Mouse (Mus musculus) ES-CJ7 (cell line): ENCODE data around the gene Cacna2d3.

ENCODE experiments used
- DNase-seq: peaks from one replicate; pipeline ENCODE4 v3.0.0; 2011; ENCODE audit warnings: low read depth, low spot score

Gene Cacna2d3

DNA sequence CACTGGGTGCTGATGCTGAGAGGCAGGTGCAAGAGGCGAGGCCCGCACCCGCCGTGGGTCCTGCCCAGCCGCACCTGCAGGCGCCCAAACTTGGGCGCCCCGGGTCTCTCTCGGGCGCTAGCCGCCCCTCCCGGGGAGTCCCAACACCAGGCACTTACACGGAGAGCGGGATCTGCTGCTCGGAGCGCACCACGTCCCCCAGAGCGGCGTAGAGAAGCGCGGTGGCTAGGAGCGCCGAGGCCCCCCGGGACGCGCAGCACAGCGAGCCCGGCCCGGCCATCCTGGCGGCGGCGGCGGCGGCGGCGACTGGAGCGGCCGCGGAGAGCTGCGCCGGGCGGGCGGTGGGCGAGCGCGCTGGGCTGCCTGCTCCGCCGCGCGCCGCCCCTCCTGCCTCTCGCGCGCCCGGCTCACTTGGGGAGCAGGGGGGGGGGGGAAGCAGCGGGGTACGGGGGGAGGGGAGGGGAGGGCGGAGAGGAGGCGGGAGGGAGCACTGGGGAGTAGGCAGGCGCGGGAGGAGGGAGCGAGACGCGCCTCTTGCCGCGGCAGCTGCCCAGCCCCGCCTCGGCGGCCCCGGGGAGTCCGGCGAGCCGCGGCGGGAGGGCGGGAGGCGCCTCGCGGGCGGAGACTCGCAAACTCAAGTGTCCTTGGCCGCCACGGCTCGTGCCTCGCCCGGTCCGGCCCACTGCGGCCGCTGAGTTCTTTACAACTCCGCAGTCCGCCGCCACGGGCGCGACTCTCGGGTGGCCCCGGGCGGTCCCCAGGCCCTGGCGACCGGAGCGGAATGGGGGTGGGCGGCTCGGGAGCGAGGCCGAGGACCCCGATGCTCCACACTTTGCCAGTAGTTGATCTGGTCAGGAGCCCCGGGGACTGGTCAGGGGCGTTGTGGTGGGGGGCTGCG lies at the start of gene Cacna2d3:
Gene Cacna2d3 (minus strand): TSS at position 377 of the 898 bp plus-strand sequence.
- peak; percentile 47 for DNase-seq

DNA sequence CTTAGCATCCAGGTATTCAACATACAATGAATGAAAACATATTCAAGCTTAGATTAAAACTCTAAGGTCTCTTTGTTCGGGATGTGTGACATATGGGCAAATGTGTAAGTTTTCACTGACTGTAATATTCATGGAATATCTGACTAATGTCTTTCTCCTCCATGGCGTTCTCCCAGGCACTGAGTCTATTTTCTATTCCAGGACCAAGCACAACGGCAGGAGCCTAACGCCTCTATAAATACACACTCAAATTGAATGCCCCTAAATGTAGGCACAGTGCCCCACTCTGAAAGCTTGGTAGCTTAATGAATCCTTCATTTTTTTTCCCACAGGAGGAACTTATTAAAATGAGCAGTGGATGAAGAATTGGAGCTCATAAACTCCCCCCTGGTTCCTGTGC lies 47.8 kb upstream of the Cacna2d3 start:
- DNase-seq, result no peak

GRCm38 (mm10) chr14:29752876-29753275 lies 31.2 kb upstream of the Cacna2d3 start:
- DNase-seq, result no peak

DNA sequence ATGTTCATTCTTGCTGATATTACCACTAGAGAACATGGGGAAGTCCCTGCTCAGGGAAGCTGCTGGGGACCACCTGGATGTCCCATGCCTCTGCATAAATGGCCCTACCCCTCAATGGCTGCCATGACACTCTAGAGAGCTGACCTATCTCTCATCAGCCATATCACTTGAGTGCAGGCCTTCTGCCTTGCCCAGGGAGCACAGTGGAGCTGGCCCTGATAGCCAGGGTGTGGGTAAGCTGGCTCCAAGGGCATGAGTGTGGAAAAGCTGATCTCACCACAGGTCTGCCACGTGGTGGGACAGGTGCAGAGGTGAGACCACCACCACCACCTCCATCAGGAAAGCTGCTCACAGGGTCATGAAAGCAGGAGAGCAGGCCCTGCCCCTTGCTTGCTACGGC lies 17.1 kb upstream of the Cacna2d3 start:
- no peak for DNase-seq

DNA sequence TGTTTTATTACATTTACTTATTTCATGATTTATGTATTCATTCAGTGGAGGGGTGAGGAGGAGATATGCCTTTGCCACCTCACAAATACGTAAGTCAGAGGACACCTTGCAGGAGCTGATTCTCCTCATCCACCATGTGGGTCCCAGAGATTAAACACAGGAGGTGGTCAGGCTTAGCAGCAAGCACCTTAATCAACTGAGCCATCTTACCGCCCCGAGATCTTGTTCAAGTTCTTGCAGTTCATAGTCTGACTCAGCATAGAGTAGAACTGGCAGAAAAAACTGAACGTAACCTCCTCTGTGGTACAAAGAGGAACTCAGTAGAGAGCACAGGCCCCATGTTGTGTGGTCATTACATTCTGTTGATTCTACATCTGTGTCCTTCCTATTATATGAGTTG lies 8.6 kb upstream of the Cacna2d3 start:
- DNase-seq, result no peak

DNA sequence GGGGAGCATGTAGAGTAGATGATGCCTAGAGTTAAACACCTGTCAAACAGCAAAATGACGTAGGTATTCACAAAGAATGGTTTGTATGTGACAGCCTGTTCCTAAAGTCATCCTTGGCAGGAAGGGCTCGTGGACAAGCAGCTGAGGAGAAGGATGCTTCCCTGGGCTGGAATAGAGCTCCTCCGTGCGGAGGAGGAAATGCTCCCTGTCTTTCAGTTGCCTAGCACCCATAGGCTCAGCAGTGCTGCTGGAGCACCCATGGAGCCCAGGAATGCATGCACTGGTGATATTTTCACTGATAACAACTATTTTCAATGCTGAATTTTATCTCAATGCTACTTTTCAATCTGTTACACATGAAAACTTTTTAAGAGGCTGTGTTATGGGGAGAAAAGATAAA lies 7.3 kb upstream of the Cacna2d3 start:
- no peak for DNase-seq

DNA sequence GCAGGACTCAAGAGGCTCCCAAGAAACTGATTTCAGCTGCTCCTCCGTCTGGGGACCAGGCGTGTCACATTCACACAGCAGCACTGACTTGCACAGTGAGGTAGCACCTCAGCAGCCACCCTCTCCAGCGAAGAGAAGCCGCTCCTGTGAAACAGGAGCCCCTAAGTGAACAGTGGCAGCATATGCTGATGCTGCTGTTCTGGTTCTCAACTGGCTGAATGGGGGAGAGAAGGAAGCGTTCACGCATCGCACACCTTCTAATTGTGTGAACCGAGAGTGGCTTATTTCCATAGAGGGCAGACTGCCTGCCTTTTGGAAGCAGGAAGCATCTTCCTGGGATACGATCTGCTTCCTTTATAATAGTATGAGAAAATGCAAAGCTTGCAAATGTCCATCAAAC lies 5.9 kb upstream of the Cacna2d3 start:
- DNase-seq, result no peak

DNA sequence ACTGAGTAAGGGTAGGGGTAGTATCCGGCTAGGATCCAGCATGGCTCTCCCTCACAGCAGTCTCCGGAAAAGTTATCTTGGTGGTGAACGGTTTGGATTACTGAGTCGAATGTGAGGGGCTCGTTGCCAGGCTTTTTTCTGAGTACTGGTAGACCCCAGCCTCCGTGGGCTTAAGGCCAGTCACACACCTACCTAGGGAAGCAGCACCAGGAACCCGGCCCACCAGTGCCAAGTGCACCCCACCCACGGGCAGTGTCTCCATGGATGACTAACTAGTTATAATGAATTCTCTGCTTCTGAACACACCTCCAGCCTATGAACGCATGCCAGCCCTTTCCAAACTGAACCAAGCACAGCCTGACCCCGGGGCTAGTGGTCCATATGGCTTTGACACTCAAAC lies 1.6 kb upstream of the Cacna2d3 start:
- DNase-seq, result no peak

DNA sequence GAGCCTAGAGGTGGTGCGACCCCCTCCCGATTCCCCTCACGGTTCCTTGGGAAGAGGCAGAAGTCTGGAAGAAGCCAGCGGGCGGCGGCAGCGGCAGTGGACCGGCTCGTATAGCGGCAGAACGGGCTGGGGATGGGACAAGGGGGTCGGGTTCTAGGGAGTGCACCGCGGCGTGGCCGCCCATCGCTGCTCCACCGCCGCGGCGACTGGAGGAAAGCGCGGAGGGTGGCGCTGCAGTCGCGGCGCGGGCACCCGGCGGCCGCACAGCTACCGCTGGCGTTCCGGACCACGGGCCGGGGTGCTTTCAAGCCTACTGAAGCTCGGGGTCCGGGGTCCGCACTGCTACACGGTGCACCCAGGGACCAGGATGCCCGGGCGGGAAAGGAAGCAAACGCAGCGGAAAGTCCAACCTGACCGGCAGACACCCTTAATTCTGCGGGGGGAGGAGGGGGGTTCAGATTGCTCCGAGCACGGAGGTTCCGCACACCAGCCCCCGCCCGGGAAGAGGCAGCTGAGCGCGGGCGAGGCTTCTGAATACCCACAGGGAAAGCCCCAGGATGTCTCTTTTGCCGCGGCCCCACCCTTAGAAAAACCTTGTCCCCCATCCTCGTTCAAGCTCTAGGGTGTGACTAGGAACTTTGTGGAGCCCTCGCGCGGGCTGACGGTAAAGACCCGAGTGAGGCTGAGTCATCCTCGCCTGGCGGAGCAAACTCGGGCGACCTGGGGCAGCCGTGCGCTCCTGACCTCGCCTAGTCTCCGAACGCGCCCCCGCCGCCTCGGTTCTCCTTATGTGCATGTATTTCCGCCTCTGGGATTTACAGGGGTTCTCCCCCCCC lies 940 bp upstream of the Cacna2d3 start:
- DNase-seq, result peak; percentile 56

DNA sequence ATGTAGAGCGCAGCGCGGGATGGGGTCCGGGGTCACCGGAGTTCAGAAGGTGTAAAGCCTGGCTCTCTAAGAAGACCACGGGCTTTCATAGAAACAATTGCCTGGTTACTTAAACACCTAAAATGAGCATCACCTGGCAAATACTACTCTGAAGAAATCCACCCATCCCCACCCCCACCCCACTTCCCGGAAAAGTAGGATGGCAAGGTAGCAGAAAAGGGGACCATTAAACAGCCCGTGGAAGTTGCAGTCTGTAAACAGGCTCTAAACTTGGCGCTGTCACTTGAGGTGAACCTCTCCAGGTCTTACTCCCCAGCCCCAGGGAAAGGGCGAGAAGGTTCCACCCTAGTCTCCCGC lies 555 bp downstream of the Cacna2d3 start:
- DNase-seq, result peak; percentile 48

DNA sequence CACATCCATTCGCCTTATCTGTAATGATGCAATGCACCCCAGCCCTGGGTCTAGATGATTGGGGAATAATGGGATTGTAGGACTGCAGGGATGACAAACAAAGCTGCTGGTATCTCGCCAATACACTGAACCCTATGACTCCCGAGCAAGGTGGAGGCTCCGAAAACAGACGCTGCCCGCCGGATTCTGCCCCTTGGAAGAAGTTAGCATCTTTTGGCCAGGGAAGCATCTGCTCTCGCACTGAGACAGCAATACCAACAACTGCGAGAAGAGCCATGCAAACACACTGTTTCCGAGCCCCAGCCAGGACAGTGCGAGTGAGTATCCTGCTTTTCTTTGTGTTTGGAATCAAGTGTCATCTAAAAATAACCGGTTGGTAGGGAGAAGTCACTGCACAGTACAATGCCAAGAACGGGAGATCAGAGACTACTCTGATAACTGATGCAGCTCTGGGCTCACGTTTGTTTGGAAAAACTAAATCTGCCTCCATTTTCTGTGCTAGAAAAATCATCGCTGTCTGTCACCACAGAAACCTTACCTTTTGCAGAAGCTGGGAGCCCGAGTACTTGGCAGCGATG lies 1.2 kb downstream of the Cacna2d3 start:
- DNase-seq, result no peak

DNA sequence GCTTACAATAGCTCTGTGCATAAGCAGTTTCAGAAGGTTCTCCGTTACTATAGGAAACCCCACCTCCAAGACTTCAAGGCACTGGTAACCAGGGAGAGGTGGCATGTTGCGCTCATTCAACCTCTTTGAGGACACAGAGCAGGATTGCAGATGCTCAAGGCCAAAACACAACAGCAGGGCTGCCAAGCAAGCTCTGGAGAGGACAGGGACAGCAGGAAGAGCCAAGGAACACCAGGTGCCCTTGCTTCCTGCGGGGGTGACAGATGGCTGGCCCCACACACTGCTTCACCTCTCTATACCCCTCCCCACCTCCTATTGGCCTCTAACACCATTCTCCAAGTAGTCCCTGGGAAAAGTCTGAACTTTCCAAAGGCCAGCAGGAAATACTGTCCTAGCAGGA lies 9.0 kb downstream of the Cacna2d3 start:
- no peak for DNase-seq

- peak; percentile 3 for DNase-seq
Measured at GRCm38 (mm10) chr14:29707561-29708335, 13.9 kb downstream of the Cacna2d3 start.

DNA sequence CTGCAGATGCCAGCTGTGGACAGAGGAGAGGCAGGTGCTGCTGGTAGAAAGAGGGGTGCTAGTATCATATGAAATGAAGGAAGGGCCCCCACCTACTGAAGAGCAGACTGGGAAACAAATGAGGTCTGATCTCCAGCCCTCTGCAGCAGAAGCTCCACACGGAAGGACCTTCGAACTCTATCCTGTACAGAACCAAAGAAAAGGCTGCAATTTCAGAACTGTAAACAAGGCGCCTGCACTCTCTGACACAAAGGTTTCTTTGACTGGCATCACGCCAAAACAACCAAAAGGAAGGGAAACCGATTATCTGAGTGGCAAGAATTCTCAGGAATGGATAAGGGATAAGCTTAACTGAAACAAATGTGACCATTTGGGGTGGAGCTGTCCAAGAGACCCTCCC lies 18.9 kb downstream of the Cacna2d3 start:
- DNase-seq, result no peak

DNA sequence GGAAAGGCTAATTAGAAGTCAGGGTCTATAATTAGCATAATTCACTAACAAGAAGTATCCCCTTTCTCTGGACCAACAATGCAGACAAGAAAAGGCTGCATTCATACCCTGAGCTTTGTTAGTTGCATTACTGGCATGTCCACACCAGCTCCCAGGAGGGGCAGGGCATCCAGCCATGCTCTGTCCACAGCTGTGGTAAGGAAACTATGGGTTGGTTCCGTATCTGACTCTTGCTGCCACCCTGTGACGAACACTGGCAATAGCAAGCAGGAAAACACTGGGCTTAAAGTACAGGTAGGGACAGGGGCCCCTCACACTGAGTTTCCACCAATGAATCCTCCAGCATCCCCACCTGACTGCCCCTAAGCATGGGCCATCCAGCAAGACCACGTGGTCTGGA lies 25.5 kb downstream of the Cacna2d3 start:
- peak; percentile 35 for DNase-seq

- DNase-seq, result no peak
Measured at GRCm38 (mm10) chr14:29672436-29673050, 49.1 kb downstream of the Cacna2d3 start.

- no peak for DNase-seq
Measured at GRCm38 (mm10) chr14:29669826-29670225, 51.8 kb downstream of the Cacna2d3 start.

DNA sequence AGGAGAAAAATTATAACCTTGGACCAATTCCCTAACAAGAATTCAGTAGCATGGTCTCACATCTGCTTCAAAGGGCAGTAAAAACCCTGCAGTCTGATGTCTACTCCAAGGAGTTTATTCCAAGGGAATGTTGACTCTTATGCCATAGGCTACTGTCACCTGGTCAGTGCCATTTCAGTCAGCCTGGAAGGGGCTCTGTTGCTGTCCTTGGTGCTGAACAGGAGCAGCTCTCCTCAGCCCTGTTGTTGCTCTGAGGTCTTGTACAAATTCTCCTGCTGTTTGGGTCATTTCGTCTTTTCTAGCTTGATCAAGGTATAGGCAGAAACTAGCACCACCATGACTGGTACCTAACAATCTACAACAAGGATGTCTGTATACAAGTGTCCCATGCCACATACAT lies 64.7 kb downstream of the Cacna2d3 start:
- peak; percentile 46 for DNase-seq

DNA sequence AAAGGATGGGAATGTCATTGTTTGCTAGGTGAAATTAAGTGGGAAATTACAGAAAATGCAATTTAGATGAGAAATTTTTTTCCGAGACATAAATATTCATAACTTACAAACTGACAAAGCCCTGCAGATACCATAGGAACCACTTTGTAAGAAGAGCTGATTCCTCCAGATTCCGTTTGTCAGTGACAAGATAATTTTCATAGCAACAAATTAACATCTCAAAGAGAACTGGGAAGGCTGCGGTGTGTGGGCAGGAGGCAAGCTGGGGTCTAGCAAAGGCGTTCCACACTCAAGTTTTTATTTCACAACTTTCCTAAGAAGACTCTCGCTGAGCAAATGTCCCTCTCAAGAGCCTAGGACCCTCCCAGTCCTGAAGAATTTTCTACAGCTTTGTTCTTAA lies 71.1 kb downstream of the Cacna2d3 start:
- no peak for DNase-seq

DNA sequence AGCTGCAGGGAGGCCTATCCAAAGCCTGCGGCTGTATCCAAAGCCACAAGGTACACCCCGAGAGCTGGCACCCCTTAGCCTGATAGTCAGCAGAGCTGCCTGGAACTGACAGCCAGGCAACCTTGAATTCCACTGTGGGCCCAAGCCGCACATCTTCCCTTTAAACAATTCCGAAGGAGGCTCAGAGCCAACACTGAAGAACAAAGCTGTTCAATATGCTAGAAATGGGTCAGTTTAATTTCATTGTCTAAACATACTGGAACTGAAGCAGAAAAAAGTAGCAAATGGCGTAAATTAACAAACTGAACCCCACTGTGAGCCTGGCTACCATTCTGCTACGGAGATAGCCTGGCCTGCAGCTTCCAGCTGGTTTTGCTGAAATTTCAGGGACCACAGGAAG lies 72.9 kb downstream of the Cacna2d3 start:
- DNase-seq, result no peak

GRCm38 (mm10) chr14:29645421-29645820 lies 76.2 kb downstream of the Cacna2d3 start:
- DNase-seq, result no peak
